Mouse (Mus musculus) heart, postnatal 0 days (tissue): Measurements from ENCODE around the gene Cdh6. TPM values are rescaled to one million over a fixed set of nuclear protein-coding genes. Genes with fewer than 3 reads are reported as not detected.

Source experiments
- ATAC-seq: fragments of 200-750 bp; cut with Nextera tagmentation; 2 replicates; pipeline ENCODE4 v1.8.0; 2017; ENCODE audit warnings: low read depth, moderate number of reproducible peaks, moderate library complexity; ENCODE audit not compliant: insufficient read depth
- DNase-seq: peaks from one replicate; pipeline ENCODE4 v3.0.0-alpha.2; 2016; ENCODE audit warnings: low spot score
- H3K27ac ChIP-seq: fragments of 300-500 bp; sonication (generic); 2 replicates; pipeline ENCODE4 v1.5.1; 2014; ENCODE audit warnings: low read depth, mild to moderate bottlenecking
- H3K27me3 ChIP-seq: fragments of 300-500 bp; sonication (generic); 2 replicates; pipeline ENCODE4 v1.6.1; 2014; ENCODE audit warnings: low read length, mixed read lengths; ENCODE audit not compliant: control insufficient read depth, insufficient read depth
- H3K36me3 ChIP-seq: fragments of 300-500 bp; sonication (generic); replicated peaks from 2 replicates; pipeline ENCODE4 v1.6.1; 2014; ENCODE audit warnings: low read length, mixed read lengths; ENCODE audit not compliant: control insufficient read depth, insufficient read depth
- H3K4me1 ChIP-seq: fragments of 300-500 bp; sonication (generic); 2 replicates; pipeline ENCODE4 v1.6.1; 2014; ENCODE audit warnings: antibody characterized with exemption; ENCODE audit not compliant: control insufficient read depth, insufficient read depth
- H3K4me2 ChIP-seq: fragments of 300-500 bp; sonication (generic); 2 replicates; pipeline ENCODE4 v1.6.1; 2014; ENCODE audit warnings: low read depth, mild to moderate bottlenecking, low read length, moderate library complexity
- H3K4me3 ChIP-seq: fragments of 300-500 bp; sonication (generic); 2 replicates; pipeline ENCODE4 v1.5.1; 2014; ENCODE audit warnings: low read depth, low read length
- H3K9ac ChIP-seq: fragments of 300-500 bp; sonication (generic); replicated peaks from 2 replicates; pipeline ENCODE4 v1.6.1; 2014; ENCODE audit warnings: low read depth, low read length, mixed read lengths
- H3K9me3 ChIP-seq: fragments of 300-500 bp; sonication (generic); replicated peaks from 2 replicates; pipeline ENCODE4 v1.6.1; 2016; ENCODE audit warnings: low read length; ENCODE audit not compliant: control insufficient read depth
- CTCF ChIP-seq: IDR thresholded peaks from 2 replicates; pipeline ENCODE4 v1.5.1; 2016; ENCODE audit warnings: antibody characterized with exemption, control low read depth, low read depth
- EP300 ChIP-seq: IDR thresholded peaks from 2 replicates; pipeline ENCODE4 v1.6.1; 2016; ENCODE audit warnings: antibody characterized with exemption, low read depth
- WGBS: fragments of 180-500 bp; shearing (Covaris S2); extraction: QIAGEN DNeasy Blood & Tissue Kit; methylation state at CpG from one replicate; pipeline ENCODE4 v1.1.7; 2014; 5-methylcytosine and 5-hydroxymethylcytosine counted together
- polyA plus RNA-seq: library from polyadenylated mRNA; unstranded; fragments of >200 nt; fragmentation: Nextera tagmentation; extraction: Ambion mirVana; gene quantifications from 2 replicates; pipeline ENCODE4 v1.2.1, GENCODE M21; 2015
- total RNA-seq: library from RNA; depleted of rRNA; stranded (reverse); fragments of >200 nt; gene quantifications from 2 replicates; pipeline ENCODE4 v1.2.3, GENCODE M21; 2014; ENCODE audit warnings: low replicate concordance

The Cdh6 gene
- total and polyA plus RNA-seq, 2 experiments from 2014 or later = 0.34 to 0.64 TPM

- Histone ChIP-seq H3K27me3 (no peaks in the 10 kb centered on the region), H3K9me3 (no peaks in the 10 kb centered on the region), H3K36me3 (no peaks in the 10 kb centered on the region), H3K4me3 (no peak overlapping the region), H3K9ac (no peak overlapping the region), H3K27ac (no peak overlapping the region), H3K4me1 (no peaks in the 10 kb centered on the region), H3K4me2 (no peak overlapping the region)
- no peak for ATAC-seq
- DNase-seq = no peak
- 66% methylated on average over 4 of the region's 4 CpGs for WGBS
- TF ChIP-seq CTCF = no peak
- TF ChIP-seq EP300 = no peak
These were observed 38.7 kb upstream of the Cdh6 start for GRCm38 (mm10) chr15:13212027-13212685.

- ATAC-seq = no peak
- Histone ChIP-seq H3K4me1 (no peaks in the 10 kb centered on the region), H3K4me3 (no peak overlapping the region), H3K9ac (no peak overlapping the region), H3K36me3 (no peaks in the 10 kb centered on the region), H3K27me3 (no peaks in the 10 kb centered on the region), H3K27ac (no peak overlapping the region), H3K4me2 (no peak overlapping the region), H3K9me3 (no peaks in the 10 kb centered on the region)
- TF ChIP-seq EP300 (no peak), CTCF (no peak)
- no peak for DNase-seq
- WGBS = 83% methylated on average over 6 of the region's 6 CpGs
These were observed 36.7 kb upstream of the Cdh6 start for GRCm38 (mm10) chr15:13210186-13210585.

GRCm38 (mm10) chr15:13208716-13209115 lies 35.2 kb upstream of the Cdh6 start:
- Histone ChIP-seq H3K36me3 (no peaks in the 10 kb centered on the region), H3K27me3 (no peaks in the 10 kb centered on the region), H3K4me2 (no peak overlapping the region), H3K27ac (no peak overlapping the region), H3K9ac (no peak overlapping the region), H3K9me3 (no peaks in the 10 kb centered on the region), H3K4me1 (no peaks in the 10 kb centered on the region), H3K4me3 (no peak overlapping the region)
- no peak for TF ChIP-seq CTCF
- no peak for TF ChIP-seq EP300
- ATAC-seq (no peak), DNase-seq (no peak)
- WGBS = 80% methylated on average over 7 of the region's 7 CpGs

- Histone ChIP-seq H3K9ac (no peak overlapping the region), H3K27ac (no peak overlapping the region), H3K4me2 (no peak overlapping the region), H3K9me3 (no peaks in the 10 kb centered on the region), H3K4me1 (0 out of 2 replicates have a peak, but pooled peaks cover 7% of the 10 kb centered on the region), H3K27me3 (no peaks in the 10 kb centered on the region), H3K4me3 (no peak overlapping the region), H3K36me3 (no peaks in the 10 kb centered on the region)
- DNase-seq (no peak), ATAC-seq (peak; percentile 58; the same call in 1 of the 2 replicates)
- no peak for TF ChIP-seq CTCF
- TF ChIP-seq EP300 = no peak
- 22% methylated on average over 1 of the region's 1 CpGs for WGBS
These were observed 22.8 kb upstream of the Cdh6 start for GRCm38 (mm10) chr15:13196237-13196636.

GRCm38 (mm10) chr15:13194048-13194447 lies 20.6 kb upstream of the Cdh6 start:
- no peaks in the 10 kb centered on the region for H3K27me3 ChIP-seq
- no peak overlapping the region for H3K9ac ChIP-seq
- H3K9me3 ChIP-seq = no peaks in the 10 kb centered on the region
- no peak overlapping the region for H3K4me2 ChIP-seq
- no peaks in the 10 kb centered on the region for H3K36me3 ChIP-seq
- no peak overlapping the region for H3K4me3 ChIP-seq
- TF ChIP-seq EP300 = no peak
- TF ChIP-seq CTCF = no peak
- 0 out of 2 replicates have a peak, but pooled peaks cover 7% of the 10 kb centered on the region for H3K4me1 ChIP-seq
- H3K27ac ChIP-seq = no peak overlapping the region
- DNase-seq = no peak
- no peak for ATAC-seq

- H3K27me3 ChIP-seq = no peaks in the 10 kb centered on the region
- no peak overlapping the region for H3K4me2 ChIP-seq
- H3K4me3 ChIP-seq = no peak overlapping the region
- no peaks in the 10 kb centered on the region for H3K36me3 ChIP-seq
- 0 out of 2 replicates have a peak, but pooled peaks cover 7% of the 10 kb centered on the region for H3K4me1 ChIP-seq
- no peak overlapping the region for H3K9ac ChIP-seq
- 48% methylated on average over 11 of the region's 11 CpGs for WGBS
- DNase-seq = no peak
- no peak overlapping the region for H3K27ac ChIP-seq
- no peak for ATAC-seq
- TF ChIP-seq EP300 (no peak), CTCF (no peak)
- no peaks in the 10 kb centered on the region for H3K9me3 ChIP-seq
These were observed 19.6 kb upstream of the Cdh6 start for GRCm38 (mm10) chr15:13193076-13193475.
